Mouse (Mus musculus): ENCODE data around the gene Pros1.

DNA sequence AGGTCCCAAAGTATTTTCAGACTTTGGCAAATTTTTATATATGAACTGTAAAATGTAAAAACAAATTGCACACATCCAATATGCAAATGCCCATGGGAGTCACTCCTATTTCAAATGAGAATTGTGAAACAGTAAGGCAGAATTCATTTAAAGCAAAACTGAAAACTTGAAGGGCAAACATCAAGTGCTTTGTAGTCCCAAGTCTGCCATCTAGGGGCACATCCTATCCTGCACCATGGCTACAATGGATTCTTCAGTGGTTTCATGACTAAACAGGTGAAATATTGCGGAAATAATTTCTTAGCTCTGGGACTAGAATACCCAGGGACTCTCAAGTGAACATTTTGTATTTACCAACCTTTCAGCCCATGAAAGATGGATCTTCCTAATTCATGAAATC, 3.9 kb downstream of the Pros1 start:
- TF ChIP-seq GATA1 (IDR thresholded peaks at IDR 0.05; ENCODE audit: low read length): no peak
- TF ChIP-seq TAL1 (IDR thresholded peaks at IDR 0.05; ENCODE audit: low read length): no peak
